Mouse (Mus musculus): ENCODE results near the gene Sox30. TPM values are rescaled to one million over a fixed set of nuclear protein-coding genes. Genes with fewer than 3 reads are reported as not detected.

Sox30 gene
- polyA plus RNA-seq, 1 experiment from 2014 or later = 0.08 TPM

- H3K27me3 ChIP-seq (ENCODE audit: control insufficient read depth, insufficient read depth, low read length) = no peaks in the 10 kb centered on the region
These were observed 33.3 kb upstream of the Sox30 start for GRCm38 (mm10) chr11:45946796-45947195.

GRCm38 (mm10) chr11:45947491-45947890 lies 32.6 kb upstream of the Sox30 start:
- ATAC-seq (ENCODE audit: low FRiP score) (no peak), DNase-seq (ENCODE audit: low spot score) (no peak)
- Histone ChIP-seq H3K9ac (no peak overlapping the region), H3K27ac (no peak overlapping the region), H3K9me3 (ENCODE audit: control insufficient read depth, low read length) (no peaks in the 10 kb centered on the region), H3K4me1 (replicated peaks; ENCODE audit: control insufficient read depth, insufficient read depth, low read length) (peaks cover 16% of the 10 kb centered on the region; the same call in 1 of the 2 replicates), H3K36me3 (replicated peaks; ENCODE audit: control insufficient read depth, insufficient read depth) (peaks cover 43% of the 10 kb centered on the region), H3K4me2 (replicated peaks) (no peak overlapping the region), H3K27me3 (ENCODE audit: control insufficient read depth, insufficient read depth, low read length) (no peaks in the 10 kb centered on the region), H3K4me3 (replicated peaks; ENCODE audit: low read length) (no peak overlapping the region)
- 91% methylated on average over 2 of the region's 2 CpGs for WGBS

More at GRCm38 (mm10) chr11:45946796-45947195, 33.3 kb upstream of the Sox30 start:
- H3K27ac ChIP-seq = no peak overlapping the region
- ATAC-seq (ENCODE audit: low FRiP score) (no peak), DNase-seq (ENCODE audit: low spot score) (no peak)
- no peak overlapping the region for H3K4me2 ChIP-seq (replicated peaks)
- no peak overlapping the region for H3K9ac ChIP-seq
- H3K36me3 ChIP-seq (replicated peaks; ENCODE audit: control insufficient read depth, insufficient read depth) = peaks cover 36% of the 10 kb centered on the region
- 85% methylated on average over 4 of the region's 4 CpGs for WGBS
- no peak overlapping the region for H3K4me3 ChIP-seq (replicated peaks; ENCODE audit: low read length)
- H3K4me1 ChIP-seq (replicated peaks; ENCODE audit: control insufficient read depth, insufficient read depth, low read length) = peaks cover 18% of the 10 kb centered on the region; the same call in 1 of the 2 replicates
- no peaks in the 10 kb centered on the region for H3K9me3 ChIP-seq (ENCODE audit: control insufficient read depth, low read length)

DNA sequence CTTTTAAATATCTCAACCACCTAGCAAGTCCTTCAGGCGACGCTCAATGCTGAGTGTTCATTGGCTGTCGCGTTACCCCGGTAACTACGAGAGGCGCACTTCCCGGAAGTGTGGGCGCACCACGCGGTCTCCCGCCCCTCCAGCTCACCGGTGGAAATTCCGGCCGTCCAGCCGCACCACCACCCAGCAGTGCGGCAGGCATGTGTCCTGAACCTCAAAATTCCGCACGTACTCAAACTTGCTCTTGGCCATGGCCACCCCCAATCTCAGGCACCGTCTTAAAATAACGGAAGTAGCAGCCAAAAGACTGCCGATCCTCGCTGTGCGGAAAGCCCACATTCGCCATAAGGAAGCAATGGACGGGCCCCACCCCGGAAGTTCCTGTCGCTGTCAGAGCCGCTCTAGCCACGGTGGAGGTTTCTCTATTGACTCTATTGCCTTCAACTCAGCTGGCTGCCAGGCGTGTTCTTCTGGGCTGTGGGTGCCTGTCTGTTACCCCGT lies 24.9 kb upstream of the Sox30 start, which contains the start of gene Thg1l:
Thg1l (minus strand) TSS at position 368 of the 501 bp plus-strand sequence.
- ATAC-seq (ENCODE audit: low FRiP score) (peak; percentile 99), DNase-seq (ENCODE audit: low spot score) (peak; percentile 95)
- Histone ChIP-seq H3K4me2 (replicated peaks) (peak within 1 kb of the TSS; percentile 44), H3K9ac (peak within 1 kb of the TSS; percentile 54), H3K4me1 (replicated peaks; ENCODE audit: control insufficient read depth, insufficient read depth, low read length) (peaks cover 4% of the 10 kb centered on the region), H3K27me3 (ENCODE audit: control insufficient read depth, insufficient read depth, low read length) (no peaks in the 10 kb centered on the region), H3K4me3 (replicated peaks; ENCODE audit: low read length) (peak within 1 kb of the TSS; percentile 57), H3K27ac (peak within 1 kb of the TSS; percentile 43; the same call in 1 of the 2 replicates), H3K9me3 (ENCODE audit: control insufficient read depth, low read length) (no peaks in the 10 kb centered on the region), H3K36me3 (replicated peaks; ENCODE audit: control insufficient read depth, insufficient read depth) (peaks cover 22% of the 10 kb centered on the region)
- under 1% methylated on average over 32 of the region's 32 CpGs for WGBS

GRCm38 (mm10) chr11:45959598-45959997 lies 20.5 kb upstream of the Sox30 start:
- no peak for DNase-seq (ENCODE audit: low spot score)

DNA sequence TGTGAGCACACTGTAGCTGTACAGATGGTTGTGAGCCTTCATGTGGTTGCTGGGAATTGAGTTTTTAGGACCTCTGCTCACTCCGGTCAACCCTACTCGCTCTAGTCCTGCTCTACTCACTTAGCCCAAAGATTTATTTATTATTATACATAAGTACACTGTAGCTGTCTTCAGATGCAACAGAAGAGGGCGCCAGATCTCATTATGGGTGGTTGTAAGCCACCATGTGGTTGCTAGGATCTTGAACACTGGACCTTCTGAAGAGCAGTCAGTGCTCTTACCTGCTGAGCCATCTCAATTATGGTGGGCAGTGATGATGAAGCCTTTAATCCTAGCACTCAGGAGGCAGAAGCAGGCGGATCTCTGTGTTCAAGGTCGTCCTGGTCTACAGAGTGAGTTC lies 20.1 kb upstream of the Sox30 start:
- H3K4me2 ChIP-seq (replicated peaks) = no peak overlapping the region
- ATAC-seq (ENCODE audit: low FRiP score) (no peak), DNase-seq (ENCODE audit: low spot score) (no peak)
- 83% methylated on average over 5 of the region's 5 CpGs for WGBS
- H3K27ac ChIP-seq = no peak overlapping the region
- no peak overlapping the region for H3K9ac ChIP-seq
- H3K4me3 ChIP-seq (replicated peaks; ENCODE audit: low read length) = no peak overlapping the region
- no peaks in the 10 kb centered on the region for H3K27me3 ChIP-seq (ENCODE audit: control insufficient read depth, insufficient read depth, low read length)
- H3K36me3 ChIP-seq (replicated peaks; ENCODE audit: control insufficient read depth, insufficient read depth) = no peaks in the 10 kb centered on the region
- no peaks in the 10 kb centered on the region for H3K9me3 ChIP-seq (ENCODE audit: control insufficient read depth, low read length)
- H3K4me1 ChIP-seq (replicated peaks; ENCODE audit: control insufficient read depth, insufficient read depth, low read length) = no peaks in the 10 kb centered on the region

More at GRCm38 (mm10) chr11:45959598-45959997, 20.5 kb upstream of the Sox30 start:
- Histone ChIP-seq H3K27ac (no peak overlapping the region), H3K4me2 (replicated peaks) (no peak overlapping the region), H3K9me3 (ENCODE audit: control insufficient read depth, low read length) (no peaks in the 10 kb centered on the region), H3K4me1 (replicated peaks; ENCODE audit: control insufficient read depth, insufficient read depth, low read length) (peaks cover 2% of the 10 kb centered on the region), H3K4me3 (replicated peaks; ENCODE audit: low read length) (no peak overlapping the region), H3K9ac (no peak overlapping the region), H3K27me3 (ENCODE audit: control insufficient read depth, insufficient read depth, low read length) (no peaks in the 10 kb centered on the region), H3K36me3 (replicated peaks; ENCODE audit: control insufficient read depth, insufficient read depth) (no peaks in the 10 kb centered on the region)
- WGBS = 83% methylated on average over 3 of the region's 3 CpGs
- ATAC-seq (ENCODE audit: low FRiP score) = no peak

DNA sequence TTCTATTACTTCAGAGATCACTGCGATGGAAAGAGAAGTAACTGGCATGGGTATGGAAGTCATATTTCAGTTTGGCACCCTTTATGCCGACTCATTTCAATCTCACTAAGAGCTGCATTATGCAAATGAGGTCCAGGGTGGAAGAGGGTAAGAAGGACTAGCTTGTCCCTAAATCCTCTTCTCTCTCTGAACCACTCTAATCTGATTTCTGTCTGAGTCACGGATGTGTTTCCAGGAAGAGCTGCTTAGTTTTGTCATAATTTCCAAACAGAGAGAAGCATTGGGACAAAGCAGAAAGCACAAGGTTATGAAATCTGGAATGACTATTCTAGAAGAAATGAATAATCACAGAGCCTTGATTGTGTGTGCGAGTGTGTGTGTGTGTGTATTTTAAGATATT lies 13.2 kb upstream of the Sox30 start:
- Histone ChIP-seq H3K27ac (no peak overlapping the region), H3K36me3 (replicated peaks; ENCODE audit: control insufficient read depth, insufficient read depth) (no peaks in the 10 kb centered on the region), H3K27me3 (ENCODE audit: control insufficient read depth, insufficient read depth, low read length) (no peaks in the 10 kb centered on the region), H3K4me3 (replicated peaks; ENCODE audit: low read length) (no peak overlapping the region), H3K4me1 (replicated peaks; ENCODE audit: control insufficient read depth, insufficient read depth, low read length) (no peaks in the 10 kb centered on the region), H3K4me2 (replicated peaks) (no peak overlapping the region), H3K9ac (no peak overlapping the region), H3K9me3 (ENCODE audit: control insufficient read depth, low read length) (no peaks in the 10 kb centered on the region)
- no peak for DNase-seq (ENCODE audit: low spot score)
- ATAC-seq (ENCODE audit: low FRiP score) = no peak
- WGBS = 92% methylated on average over 4 of the region's 4 CpGs

DNA sequence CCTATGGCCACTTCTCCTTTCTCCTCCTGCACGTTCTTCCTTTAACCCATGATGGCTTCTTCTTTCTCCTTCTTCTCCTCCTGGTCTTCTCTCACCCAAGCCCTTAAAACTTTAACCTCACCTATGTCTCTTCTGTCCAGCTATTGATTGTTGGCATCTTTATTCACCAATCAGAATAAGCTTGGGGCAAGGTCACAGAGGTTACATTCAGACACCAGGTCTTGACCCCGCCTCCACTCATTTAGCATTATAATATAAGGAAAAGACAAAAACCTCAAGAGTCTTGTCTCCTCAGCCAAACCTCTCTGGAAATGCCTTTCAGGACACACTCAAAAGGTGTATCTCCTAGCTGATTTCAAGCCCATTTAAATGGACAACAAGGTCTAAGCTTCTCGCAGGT lies 11.6 kb upstream of the Sox30 start:
- WGBS = 91% methylated on average over 3 of the region's 3 CpGs
- DNase-seq (ENCODE audit: low spot score) = no peak

GRCm38 (mm10) chr11:45973635-45974034 lies 6.5 kb upstream of the Sox30 start:
- no peak for ATAC-seq (ENCODE audit: low FRiP score)
- no peaks in the 10 kb centered on the region for H3K36me3 ChIP-seq (replicated peaks; ENCODE audit: control insufficient read depth, insufficient read depth)
- no peak overlapping the region for H3K4me2 ChIP-seq (replicated peaks)
- H3K4me3 ChIP-seq (replicated peaks; ENCODE audit: low read length) = no peak overlapping the region
- DNase-seq (ENCODE audit: low spot score) = no peak
- no peak overlapping the region for H3K27ac ChIP-seq
- no peaks in the 10 kb centered on the region for H3K27me3 ChIP-seq (ENCODE audit: control insufficient read depth, insufficient read depth, low read length)
- H3K9me3 ChIP-seq (ENCODE audit: control insufficient read depth, low read length) = no peaks in the 10 kb centered on the region
- H3K9ac ChIP-seq = no peak overlapping the region
- H3K4me1 ChIP-seq (replicated peaks; ENCODE audit: control insufficient read depth, insufficient read depth, low read length) = no peaks in the 10 kb centered on the region
- 85% methylated on average over 5 of the region's 5 CpGs for WGBS

More for the DNA sequence above, 11.6 kb upstream of the Sox30 start:
- no peak for ATAC-seq (ENCODE audit: low FRiP score)
- Histone ChIP-seq H3K27me3 (ENCODE audit: control insufficient read depth, insufficient read depth, low read length) (no peaks in the 10 kb centered on the region), H3K36me3 (replicated peaks; ENCODE audit: control insufficient read depth, insufficient read depth) (no peaks in the 10 kb centered on the region), H3K9me3 (ENCODE audit: control insufficient read depth, low read length) (no peaks in the 10 kb centered on the region), H3K27ac (no peak overlapping the region), H3K9ac (no peak overlapping the region), H3K4me1 (replicated peaks; ENCODE audit: control insufficient read depth, insufficient read depth, low read length) (no peaks in the 10 kb centered on the region), H3K4me2 (replicated peaks) (no peak overlapping the region), H3K4me3 (replicated peaks; ENCODE audit: low read length) (no peak overlapping the region)

GRCm38 (mm10) chr11:45974466-45974865 lies 5.6 kb upstream of the Sox30 start:
- H3K27me3 ChIP-seq (ENCODE audit: control insufficient read depth, insufficient read depth, low read length) = no peaks in the 10 kb centered on the region
- 89% methylated on average over 8 of the region's 8 CpGs for WGBS
- no peak for ATAC-seq (ENCODE audit: low FRiP score)

GRCm38 (mm10) chr11:45976061-45976460 lies 4.0 kb upstream of the Sox30 start:
- peaks cover 5% of the 10 kb centered on the region; the same call in 1 of the 2 replicates for H3K4me1 ChIP-seq (replicated peaks; ENCODE audit: control insufficient read depth, insufficient read depth, low read length)
- DNase-seq (ENCODE audit: low spot score) (no peak), ATAC-seq (ENCODE audit: low FRiP score) (no peak)
- no peak overlapping the region for H3K4me3 ChIP-seq (replicated peaks; ENCODE audit: low read length)
- H3K4me2 ChIP-seq (replicated peaks) = no peak overlapping the region
- 82% methylated on average over 3 of the region's 3 CpGs for WGBS
- no peaks in the 10 kb centered on the region for H3K27me3 ChIP-seq (ENCODE audit: control insufficient read depth, insufficient read depth, low read length)
- no peak overlapping the region for H3K27ac ChIP-seq
- H3K9me3 ChIP-seq (ENCODE audit: control insufficient read depth, low read length) = peaks cover 5% of the 10 kb centered on the region; the same call in 1 of the 2 replicates
- no peak overlapping the region for H3K9ac ChIP-seq
- no peaks in the 10 kb centered on the region for H3K36me3 ChIP-seq (replicated peaks; ENCODE audit: control insufficient read depth, insufficient read depth)

More at GRCm38 (mm10) chr11:45974466-45974865, 5.6 kb upstream of the Sox30 start:
- H3K27ac ChIP-seq = no peak overlapping the region
- no peak overlapping the region for H3K4me3 ChIP-seq (replicated peaks; ENCODE audit: low read length)
- H3K9ac ChIP-seq = no peak overlapping the region
- H3K36me3 ChIP-seq (replicated peaks; ENCODE audit: control insufficient read depth, insufficient read depth) = no peaks in the 10 kb centered on the region
- H3K9me3 ChIP-seq (ENCODE audit: control insufficient read depth, low read length) = no peaks in the 10 kb centered on the region
- no peaks in the 10 kb centered on the region for H3K4me1 ChIP-seq (replicated peaks; ENCODE audit: control insufficient read depth, insufficient read depth, low read length)
- no peak overlapping the region for H3K4me2 ChIP-seq (replicated peaks)
- no peak for DNase-seq (ENCODE audit: low spot score)

Measured in hindbrain, embryonic 14.5 days (tissue).